Mouse (Mus musculus): ENCODE measurements around the gene Rcan2. TPM values are rescaled to one million over a fixed set of nuclear protein-coding genes. Genes with fewer than 3 reads are reported as not detected.

Rcan2 gene
- polyA plus RNA-seq, 1 experiment: 3.1 TPM

GRCm38 (mm10) chr17:43886262-43886661 lies 85.1 kb downstream of the Rcan2 start:
- TF ChIP-seq POLR2A (IDR thresholded peaks at IDR 0.05; ENCODE audit: insufficient read depth, low read length): no peak
- H3K27me3 ChIP-seq (ENCODE audit: control insufficient read depth, insufficient read depth, low read length, poor library complexity, severe bottlenecking): no peaks in the 10 kb centered on the region
- no peaks in the 10 kb centered on the region for H3K9me3 ChIP-seq (replicated peaks; ENCODE audit: control insufficient read depth, insufficient read depth, low read length, poor library complexity, severe bottlenecking)
- no peak overlapping the region for H3K4me3 ChIP-seq (ENCODE audit: low read depth, low read length)
- no peaks in the 10 kb centered on the region for H3K36me3 ChIP-seq (ENCODE audit: control insufficient read depth, insufficient read depth, low read length, poor library complexity, severe bottlenecking)
- no peak overlapping the region for H3K27ac ChIP-seq (ENCODE audit: insufficient read depth, low read length)
- H3K9ac ChIP-seq (ENCODE audit: low read depth, poor library complexity, severe bottlenecking): no peak overlapping the region
- H3K4me1 ChIP-seq (ENCODE audit: control insufficient read depth, insufficient read depth, low read length): no peaks in the 10 kb centered on the region

GRCm38 (mm10) chr17:43887931-43888330 lies 86.8 kb downstream of the Rcan2 start:
- Histone ChIP-seq H3K27me3 (ENCODE audit: control insufficient read depth, insufficient read depth, low read length, poor library complexity, severe bottlenecking) (no peaks in the 10 kb centered on the region; the same call in 1 of the 2 replicates), H3K9me3 (replicated peaks; ENCODE audit: control insufficient read depth, insufficient read depth, low read length, poor library complexity, severe bottlenecking) (no peaks in the 10 kb centered on the region), H3K4me1 (ENCODE audit: control insufficient read depth, insufficient read depth, low read length) (no peaks in the 10 kb centered on the region), H3K36me3 (ENCODE audit: control insufficient read depth, insufficient read depth, low read length, poor library complexity, severe bottlenecking) (no peaks in the 10 kb centered on the region), H3K27ac (ENCODE audit: insufficient read depth, low read length) (no peak overlapping the region), H3K4me3 (ENCODE audit: low read depth, low read length) (no peak overlapping the region), H3K9ac (ENCODE audit: low read depth, poor library complexity, severe bottlenecking) (no peak overlapping the region)
- TF ChIP-seq EP300 (IDR thresholded peaks at IDR 0.05; ENCODE audit: insufficient read depth, low read depth, low read length) (no peak), CTCF (IDR thresholded peaks at IDR 0.05; ENCODE audit: low read depth, low read length) (no peak), POLR2A (IDR thresholded peaks at IDR 0.05; ENCODE audit: insufficient read depth, low read length) (no peak)

GRCm38 (mm10) chr17:43897346-43897745 lies 96.2 kb downstream of the Rcan2 start:
- Histone ChIP-seq H3K4me1 (ENCODE audit: control insufficient read depth, insufficient read depth, low read length) (no peaks in the 10 kb centered on the region), H3K9ac (ENCODE audit: low read depth, poor library complexity, severe bottlenecking) (no peak overlapping the region), H3K27me3 (ENCODE audit: control insufficient read depth, insufficient read depth, low read length, poor library complexity, severe bottlenecking) (no peaks in the 10 kb centered on the region; the same call in 1 of the 2 replicates), H3K36me3 (ENCODE audit: control insufficient read depth, insufficient read depth, low read length, poor library complexity, severe bottlenecking) (no peaks in the 10 kb centered on the region), H3K4me3 (ENCODE audit: low read depth, low read length) (no peak overlapping the region), H3K9me3 (replicated peaks; ENCODE audit: control insufficient read depth, insufficient read depth, low read length, poor library complexity, severe bottlenecking) (no peaks in the 10 kb centered on the region), H3K27ac (ENCODE audit: insufficient read depth, low read length) (no peak overlapping the region)
- no peak for TF ChIP-seq CTCF (IDR thresholded peaks at IDR 0.05; ENCODE audit: low read depth, low read length)
- TF ChIP-seq EP300 (IDR thresholded peaks at IDR 0.05; ENCODE audit: insufficient read depth, low read depth, low read length): no peak
- TF ChIP-seq POLR2A (IDR thresholded peaks at IDR 0.05; ENCODE audit: insufficient read depth, low read length): no peak

GRCm38 (mm10) chr17:43899405-43900092 lies 98.4 kb downstream of the Rcan2 start:
- Histone ChIP-seq H3K9me3 (replicated peaks; ENCODE audit: control insufficient read depth, insufficient read depth, low read length, poor library complexity, severe bottlenecking) (no peaks in the 10 kb centered on the region), H3K36me3 (ENCODE audit: control insufficient read depth, insufficient read depth, low read length, poor library complexity, severe bottlenecking) (no peaks in the 10 kb centered on the region), H3K4me3 (ENCODE audit: low read depth, low read length) (no peak overlapping the region), H3K27me3 (ENCODE audit: control insufficient read depth, insufficient read depth, low read length, poor library complexity, severe bottlenecking) (no peaks in the 10 kb centered on the region), H3K27ac (ENCODE audit: insufficient read depth, low read length) (no peak overlapping the region), H3K4me1 (ENCODE audit: control insufficient read depth, insufficient read depth, low read length) (no peaks in the 10 kb centered on the region), H3K9ac (ENCODE audit: low read depth, poor library complexity, severe bottlenecking) (no peak overlapping the region)
- no peak for TF ChIP-seq CTCF (IDR thresholded peaks at IDR 0.05; ENCODE audit: low read depth, low read length)
- no peak for TF ChIP-seq POLR2A (IDR thresholded peaks at IDR 0.05; ENCODE audit: insufficient read depth, low read length)
- TF ChIP-seq EP300 (IDR thresholded peaks at IDR 0.05; ENCODE audit: insufficient read depth, low read depth, low read length): no peak

- Histone ChIP-seq H3K27ac (ENCODE audit: insufficient read depth, low read length) (no peak overlapping the region), H3K27me3 (ENCODE audit: control insufficient read depth, insufficient read depth, low read length, poor library complexity, severe bottlenecking) (no peaks in the 10 kb centered on the region), H3K4me3 (ENCODE audit: low read depth, low read length) (no peak overlapping the region), H3K36me3 (ENCODE audit: control insufficient read depth, insufficient read depth, low read length, poor library complexity, severe bottlenecking) (no peaks in the 10 kb centered on the region), H3K9ac (ENCODE audit: low read depth, poor library complexity, severe bottlenecking) (no peak overlapping the region), H3K9me3 (replicated peaks; ENCODE audit: control insufficient read depth, insufficient read depth, low read length, poor library complexity, severe bottlenecking) (no peaks in the 10 kb centered on the region), H3K4me1 (ENCODE audit: control insufficient read depth, insufficient read depth, low read length) (no peaks in the 10 kb centered on the region)
- TF ChIP-seq EP300 (IDR thresholded peaks at IDR 0.05; ENCODE audit: insufficient read depth, low read depth, low read length) (no peak), CTCF (IDR thresholded peaks at IDR 0.05; ENCODE audit: low read depth, low read length) (no peak), POLR2A (IDR thresholded peaks at IDR 0.05; ENCODE audit: insufficient read depth, low read length) (no peak)
Measured at GRCm38 (mm10) chr17:43900133-43900532, 99.0 kb downstream of the Rcan2 start.

- no peaks in the 10 kb centered on the region for H3K4me1 ChIP-seq (ENCODE audit: control insufficient read depth, insufficient read depth, low read length)
- H3K9me3 ChIP-seq (replicated peaks; ENCODE audit: control insufficient read depth, insufficient read depth, low read length, poor library complexity, severe bottlenecking): no peaks in the 10 kb centered on the region
- no peak overlapping the region for H3K4me3 ChIP-seq (ENCODE audit: low read depth, low read length)
- H3K27me3 ChIP-seq (ENCODE audit: control insufficient read depth, insufficient read depth, low read length, poor library complexity, severe bottlenecking): no peaks in the 10 kb centered on the region
- no peak overlapping the region for H3K27ac ChIP-seq (ENCODE audit: insufficient read depth, low read length)
- no peak overlapping the region for H3K9ac ChIP-seq (ENCODE audit: low read depth, poor library complexity, severe bottlenecking)
- H3K36me3 ChIP-seq (ENCODE audit: control insufficient read depth, insufficient read depth, low read length, poor library complexity, severe bottlenecking): no peaks in the 10 kb centered on the region
- no peak for TF ChIP-seq POLR2A (IDR thresholded peaks at IDR 0.05; ENCODE audit: insufficient read depth, low read length)
- TF ChIP-seq EP300 (IDR thresholded peaks at IDR 0.05; ENCODE audit: insufficient read depth, low read depth, low read length): no peak
- TF ChIP-seq CTCF (IDR thresholded peaks at IDR 0.05; ENCODE audit: low read depth, low read length): no peak
Measured at GRCm38 (mm10) chr17:43901474-43901873, 100.3 kb downstream of the Rcan2 start.
